Mouse (Mus musculus): ENCODE data around the gene Ablim1. TPM values are rescaled to one million over a fixed set of nuclear protein-coding genes. Genes with fewer than 3 reads are reported as not detected.

Gene Ablim1
- 10 to 100 TPM; 80.6 to 97.1 (median 86.4) TPM for total RNA-seq (2022)

DNA sequence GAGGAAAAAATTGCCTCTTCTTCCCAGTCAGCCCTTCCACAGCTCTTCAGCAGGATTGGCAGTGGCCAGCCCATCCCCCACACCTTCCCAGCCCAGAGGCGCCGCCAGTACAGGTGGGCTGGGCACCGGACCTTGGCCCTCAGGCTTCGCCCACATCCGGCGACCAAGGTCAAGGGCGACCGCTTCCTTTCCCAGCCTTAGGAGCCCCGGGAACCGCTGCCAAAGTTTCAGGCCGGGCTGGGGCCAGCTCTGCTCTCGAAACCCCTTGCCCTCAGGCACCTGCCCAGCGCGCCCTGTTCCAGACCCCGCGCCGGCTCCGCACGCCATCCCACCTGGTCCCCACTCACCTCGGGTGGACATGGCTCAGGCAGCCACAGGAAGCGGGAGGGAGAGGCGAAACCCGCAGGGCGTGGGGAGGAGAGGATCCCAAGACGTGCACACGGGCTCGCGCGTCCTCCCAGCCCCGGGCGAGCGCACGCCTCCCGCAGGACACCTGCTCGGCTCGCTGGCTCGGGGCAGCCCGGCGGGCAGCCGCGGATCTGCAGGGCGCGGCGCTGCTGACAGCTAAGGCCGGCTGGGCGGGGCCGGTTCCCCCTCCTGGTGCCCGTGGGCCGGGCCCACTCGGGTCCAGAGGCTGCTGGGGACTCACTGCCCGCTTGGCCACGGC lies at the start of gene Ablim1:
Gene Ablim1 (minus strand): TSS at position 574 of the 667 bp plus-strand sequence.
- peak; percentile 37 to 38 for DNase-seq (ENCODE audit: low spot score in 2 of 2)

DNA sequence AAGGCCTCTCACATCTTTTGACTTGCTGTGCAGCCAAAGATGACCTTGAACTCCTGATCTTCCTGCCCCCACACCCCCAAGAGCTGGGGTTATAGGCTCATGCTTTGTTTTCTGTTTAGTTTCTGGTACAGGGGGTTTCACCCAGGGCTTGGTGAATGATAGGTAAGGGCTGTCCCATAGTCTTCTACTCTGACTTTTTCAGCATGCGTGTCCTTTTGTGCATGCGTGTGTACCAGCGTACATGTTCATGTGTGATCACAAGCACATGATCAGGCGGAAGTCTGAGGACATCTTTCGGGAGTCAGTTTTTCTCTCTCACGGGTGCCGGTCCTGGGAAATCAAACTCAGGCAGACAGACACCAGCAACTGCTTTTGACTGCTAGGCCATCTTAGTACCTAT lies 48.8 kb upstream of the Ablim1 start:
- no peak for DNase-seq (ENCODE audit: low spot score in 2 of 2)

DNA sequence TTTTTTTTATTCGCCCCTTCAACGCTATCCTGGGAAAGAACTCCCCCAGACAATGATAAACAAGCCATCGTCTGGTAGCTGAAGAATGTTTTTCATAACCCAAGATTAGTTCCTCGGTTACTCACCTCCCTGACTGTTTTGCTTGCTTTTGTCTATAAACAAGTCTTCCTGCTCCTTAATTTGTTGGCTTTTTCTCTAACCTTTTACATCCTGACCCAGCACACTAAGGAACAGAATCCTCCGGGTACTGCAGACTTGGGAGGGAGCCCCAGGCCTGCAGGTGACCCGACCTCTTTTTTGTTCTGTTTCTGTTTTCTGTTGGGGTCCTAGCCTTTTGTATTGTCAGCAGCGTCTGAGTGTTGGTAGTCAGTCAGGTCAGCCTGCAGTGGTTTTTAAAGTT lies 48.4 kb upstream of the Ablim1 start:
- no peak for DNase-seq (ENCODE audit: low spot score in 2 of 2)

DNA sequence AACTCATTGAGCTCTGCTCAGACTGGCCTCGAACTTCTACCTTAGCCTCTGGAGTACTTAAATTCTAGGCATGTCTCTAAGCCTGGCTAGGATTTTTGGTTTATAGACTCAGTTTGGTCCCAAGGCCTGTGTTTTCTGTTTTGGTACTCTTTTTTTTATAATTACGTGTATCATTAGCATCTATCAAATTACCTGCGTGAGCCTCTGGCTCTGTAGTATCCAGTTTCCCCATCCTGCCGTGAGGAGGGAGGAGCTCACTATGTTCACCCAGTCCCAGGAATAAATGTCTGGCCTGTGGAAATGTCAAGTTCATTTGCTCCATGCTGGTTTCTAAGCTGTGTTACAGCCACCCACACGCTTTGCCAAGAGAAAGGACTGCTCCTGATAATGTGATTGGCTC lies 47.9 kb upstream of the Ablim1 start:
- DNase-seq (ENCODE audit: low spot score in 2 of 2), result no peak

DNA sequence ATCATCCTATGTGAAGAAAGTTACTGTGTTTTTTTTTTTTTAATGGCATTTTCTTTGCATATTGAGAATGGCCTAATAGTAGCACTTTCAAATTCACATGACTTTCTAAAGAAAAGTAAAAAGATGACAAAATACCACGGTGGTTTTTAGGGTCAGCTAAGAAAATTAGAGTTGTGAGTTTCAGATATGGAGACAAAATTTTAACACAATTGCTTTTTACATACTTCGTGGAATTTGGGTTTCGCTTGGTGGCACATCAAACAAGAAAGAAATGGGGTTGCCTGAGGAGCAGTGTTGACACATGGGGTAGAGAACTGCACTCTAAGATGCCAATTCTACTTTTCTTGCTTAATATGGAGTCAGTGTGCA lies 47.2 kb upstream of the Ablim1 start:
- no peak for DNase-seq (ENCODE audit: low spot score in 2 of 2)

DNA sequence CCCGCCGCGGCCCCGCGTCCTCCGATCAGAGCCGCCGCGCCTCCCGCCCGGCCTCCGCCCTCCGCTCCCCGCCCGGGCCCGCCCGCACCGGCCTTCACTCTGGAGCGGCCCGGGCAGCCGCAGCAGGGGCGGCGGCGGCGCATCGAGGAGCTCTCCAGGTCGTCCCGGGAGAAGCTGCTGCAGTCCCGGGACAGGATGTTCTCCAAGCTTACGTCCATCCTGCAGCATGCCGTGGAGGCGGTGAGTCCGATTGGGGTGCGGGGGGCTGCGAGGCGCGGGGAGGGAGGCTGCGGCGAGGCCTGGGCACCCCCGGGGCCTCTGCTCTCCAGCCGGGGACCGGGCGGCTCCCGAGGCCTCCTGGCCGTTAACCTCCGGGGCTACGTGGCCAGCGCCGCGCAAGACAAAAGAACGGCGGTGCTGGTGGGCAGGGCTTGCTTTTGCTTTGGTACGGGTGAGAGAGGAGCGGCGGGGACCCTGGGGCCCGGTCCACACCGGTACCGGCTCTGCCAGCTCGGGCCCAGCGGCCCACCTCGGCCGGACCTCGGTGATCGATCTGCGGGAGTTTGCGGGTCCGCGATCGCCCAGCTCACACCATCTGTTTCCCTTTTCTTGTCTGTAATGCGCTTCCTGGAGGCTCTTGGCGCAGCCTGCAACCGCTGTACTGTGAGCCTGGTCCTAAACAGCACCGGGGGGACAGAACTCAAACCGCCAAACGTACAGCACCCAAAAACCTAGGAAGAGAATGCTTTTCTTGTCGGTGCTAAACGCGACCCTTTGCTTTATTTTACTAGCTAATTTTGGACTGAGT lies 46.6 kb upstream of the Ablim1 start:
- peak; percentile 36 to 43 for DNase-seq (ENCODE audit: low spot score in 2 of 2)

DNA sequence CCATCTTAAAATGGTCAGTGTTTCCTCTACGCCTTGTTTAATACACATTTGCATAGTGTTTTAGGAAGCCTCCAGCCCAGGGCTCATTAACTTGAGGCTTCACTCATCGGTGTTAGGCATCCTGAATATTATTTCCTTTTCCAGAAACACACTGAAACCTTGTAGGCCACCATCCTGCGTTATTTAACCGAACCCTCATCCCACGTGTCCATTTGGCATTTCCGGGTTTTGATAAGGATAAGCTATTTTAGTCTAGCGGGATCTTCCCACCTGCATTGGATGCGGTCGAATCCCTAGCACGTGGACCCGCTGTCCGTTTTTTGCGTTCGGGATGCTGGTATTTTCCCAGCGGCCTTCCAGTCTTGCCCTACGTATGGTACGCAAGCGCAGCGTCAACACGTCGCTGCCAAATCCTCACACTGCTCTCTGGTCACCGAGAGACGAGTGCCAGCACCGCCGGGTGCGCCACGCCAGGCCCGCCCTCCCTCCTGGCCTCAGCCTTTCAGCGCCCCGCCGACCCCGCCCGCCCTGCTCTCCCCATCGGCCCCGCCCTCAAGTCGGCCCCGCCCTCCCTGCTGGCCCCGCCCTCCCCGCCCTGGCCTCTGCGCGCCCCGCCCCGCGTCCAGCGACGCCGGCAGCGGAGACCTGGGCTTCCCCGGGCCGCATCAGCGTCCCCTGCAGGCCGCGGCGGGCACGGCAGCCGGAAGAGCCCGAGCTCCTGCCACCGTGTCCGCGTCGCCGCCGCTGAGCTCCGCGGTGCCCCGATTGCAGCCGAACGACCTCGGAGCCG lies 45.8 kb upstream of the Ablim1 start, which contains the start of gene Fam160b1:
Gene Fam160b1 (plus strand): TSS at position 340 of the 790 bp plus-strand sequence.
- peak; percentile 91 for DNase-seq (ENCODE audit: low spot score in 2 of 2)

DNA sequence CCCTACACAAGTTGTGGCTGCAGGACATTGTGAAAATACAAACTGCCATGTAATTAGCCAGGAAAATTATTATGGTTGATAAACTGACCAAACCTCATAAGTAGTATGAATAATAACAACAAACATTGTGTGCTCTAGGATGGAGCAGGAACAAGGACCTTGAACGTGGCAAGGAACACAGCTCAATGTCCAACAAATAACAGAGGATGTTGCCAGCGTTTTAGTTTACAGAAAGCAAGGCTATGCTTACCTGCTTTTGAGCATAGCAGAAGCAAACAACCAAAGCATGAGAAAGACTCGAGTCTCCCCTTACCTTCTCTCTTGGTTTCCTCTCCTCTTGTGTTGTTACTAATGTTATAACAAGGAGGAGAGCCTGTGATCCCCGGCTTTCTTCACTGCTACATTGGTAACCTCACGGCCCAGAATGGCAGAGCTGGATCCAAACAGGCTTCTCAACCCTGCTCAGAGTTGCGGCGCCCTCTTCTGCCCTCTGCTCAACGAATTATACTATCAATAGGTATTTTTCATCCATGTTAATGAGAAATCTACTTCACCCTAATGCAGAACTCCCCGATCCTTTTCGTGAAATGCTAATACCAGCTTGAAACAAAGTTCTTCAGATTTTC lies 45.1 kb upstream of the Ablim1 start:
- DNase-seq (ENCODE audit: low spot score in 2 of 2), result no peak

DNA sequence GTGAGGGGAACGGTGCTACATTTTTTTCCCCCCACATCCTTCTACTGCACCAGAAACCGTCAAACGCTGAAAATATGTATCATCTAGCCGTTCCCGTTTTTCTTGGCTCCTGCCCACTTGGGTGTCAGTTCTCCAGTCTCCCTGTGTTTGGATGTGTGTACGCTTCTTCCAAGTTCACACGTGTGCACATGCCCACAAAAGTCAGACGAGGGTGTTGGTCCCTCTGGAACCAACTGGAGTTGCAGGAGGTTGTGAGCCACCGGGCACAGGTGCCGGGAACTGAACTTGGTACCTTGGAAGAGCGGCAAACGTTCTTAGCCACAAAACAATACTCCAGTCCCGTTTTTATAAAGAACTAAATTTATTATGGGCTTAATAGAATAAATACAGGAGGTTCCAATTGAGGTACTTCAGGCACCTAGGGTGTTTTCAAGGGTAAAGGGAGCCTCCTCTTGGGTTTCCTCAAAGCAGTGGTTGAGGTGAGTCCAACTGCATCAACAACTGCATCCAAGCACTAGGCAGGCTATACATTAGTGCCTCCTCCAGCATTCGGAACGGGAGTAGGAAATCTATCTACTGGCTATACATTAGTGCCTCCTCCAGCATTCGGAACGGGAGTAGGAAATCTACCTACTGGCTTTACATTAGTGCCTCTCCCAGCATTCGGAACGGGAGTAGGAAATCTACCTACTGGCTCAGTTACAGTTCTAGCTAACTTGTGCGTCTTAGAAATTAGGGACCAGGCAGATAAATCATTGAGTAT lies 44.3 kb upstream of the Ablim1 start:
- no peak for DNase-seq (ENCODE audit: low spot score in 2 of 2)

DNA sequence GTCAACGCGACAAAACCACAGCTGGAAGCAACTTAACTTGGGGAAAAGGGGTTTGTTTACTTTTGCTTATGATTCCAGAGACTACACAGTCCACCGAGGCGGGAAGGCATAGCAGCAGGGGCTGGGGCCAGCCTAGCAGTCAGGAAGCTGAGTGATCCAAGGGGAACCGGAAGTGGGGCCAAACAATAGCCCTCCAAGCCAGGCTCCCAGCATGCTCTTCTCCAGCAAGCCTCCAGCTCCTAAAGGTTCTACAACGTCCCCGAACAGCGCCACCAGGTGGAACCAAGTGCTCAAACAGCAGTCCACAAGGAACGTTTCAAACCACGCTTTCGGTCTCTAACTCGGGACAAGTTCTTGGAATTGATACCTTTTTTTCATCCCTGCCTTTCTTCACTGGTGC lies 43.6 kb upstream of the Ablim1 start:
- DNase-seq (ENCODE audit: low spot score in 2 of 2), result peak in 1 of 2 experiments; percentile 42

DNA sequence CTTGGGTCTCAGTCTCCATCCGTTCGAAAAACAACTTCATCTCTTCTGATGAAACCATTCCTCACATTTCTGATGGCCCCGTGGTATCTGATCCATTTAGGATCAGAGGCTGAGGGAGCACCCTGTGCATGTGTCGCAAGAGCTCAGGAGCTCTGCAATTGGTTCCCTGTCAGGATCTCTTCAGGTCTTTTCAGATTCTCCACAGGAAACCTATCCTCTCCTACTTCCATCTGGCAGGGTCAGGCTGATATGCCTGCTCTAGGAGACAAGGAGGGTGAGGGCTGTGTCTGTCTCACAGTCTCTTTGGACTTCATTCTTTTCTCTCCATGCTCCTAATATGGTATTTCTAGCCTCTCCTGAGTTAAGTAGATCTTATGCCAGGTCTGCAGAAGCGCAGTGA lies 43.1 kb upstream of the Ablim1 start:
- DNase-seq (ENCODE audit: low spot score in 2 of 2), result no peak

DNA sequence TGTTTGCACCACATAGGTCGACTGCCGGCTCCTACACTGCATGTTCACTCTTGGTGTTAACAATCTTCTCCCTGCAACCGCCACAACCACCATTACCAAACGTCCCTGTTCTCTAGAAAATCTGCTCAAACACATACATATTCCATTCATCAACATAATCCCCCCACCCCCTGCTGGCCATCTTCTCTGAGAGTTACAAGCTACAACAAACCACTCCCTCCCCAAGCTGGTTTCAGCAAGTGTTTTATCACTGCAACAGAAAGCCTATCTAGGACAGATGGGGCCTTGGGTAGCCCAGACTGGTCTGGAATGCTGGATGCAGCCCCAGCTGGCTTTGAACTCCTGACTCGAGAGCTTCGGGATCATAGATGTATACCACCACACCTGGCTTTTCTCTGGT lies 42.5 kb upstream of the Ablim1 start:
- no peak for DNase-seq (ENCODE audit: low spot score in 2 of 2)

DNA sequence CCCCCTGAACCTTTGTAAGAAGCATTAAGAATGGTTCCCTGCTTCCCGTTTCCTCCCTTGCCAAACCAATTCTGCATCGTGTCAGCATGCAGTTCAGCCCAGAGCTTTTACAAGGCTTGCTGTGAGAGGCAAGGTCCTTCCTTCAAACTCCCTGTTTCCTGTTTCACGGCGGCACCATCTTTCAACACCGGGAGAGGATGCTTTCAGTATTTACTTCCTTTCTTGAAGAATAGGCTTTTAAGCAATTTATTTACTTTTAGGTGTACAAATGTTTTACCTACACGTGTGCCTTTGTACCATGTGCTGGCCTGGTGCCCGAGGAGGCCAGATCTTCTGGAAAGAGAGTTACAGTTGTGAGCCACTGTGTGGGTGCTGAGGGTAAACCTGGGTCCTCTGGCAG lies 41.6 kb upstream of the Ablim1 start:
- DNase-seq (ENCODE audit: low spot score in 2 of 2), result no peak

DNA sequence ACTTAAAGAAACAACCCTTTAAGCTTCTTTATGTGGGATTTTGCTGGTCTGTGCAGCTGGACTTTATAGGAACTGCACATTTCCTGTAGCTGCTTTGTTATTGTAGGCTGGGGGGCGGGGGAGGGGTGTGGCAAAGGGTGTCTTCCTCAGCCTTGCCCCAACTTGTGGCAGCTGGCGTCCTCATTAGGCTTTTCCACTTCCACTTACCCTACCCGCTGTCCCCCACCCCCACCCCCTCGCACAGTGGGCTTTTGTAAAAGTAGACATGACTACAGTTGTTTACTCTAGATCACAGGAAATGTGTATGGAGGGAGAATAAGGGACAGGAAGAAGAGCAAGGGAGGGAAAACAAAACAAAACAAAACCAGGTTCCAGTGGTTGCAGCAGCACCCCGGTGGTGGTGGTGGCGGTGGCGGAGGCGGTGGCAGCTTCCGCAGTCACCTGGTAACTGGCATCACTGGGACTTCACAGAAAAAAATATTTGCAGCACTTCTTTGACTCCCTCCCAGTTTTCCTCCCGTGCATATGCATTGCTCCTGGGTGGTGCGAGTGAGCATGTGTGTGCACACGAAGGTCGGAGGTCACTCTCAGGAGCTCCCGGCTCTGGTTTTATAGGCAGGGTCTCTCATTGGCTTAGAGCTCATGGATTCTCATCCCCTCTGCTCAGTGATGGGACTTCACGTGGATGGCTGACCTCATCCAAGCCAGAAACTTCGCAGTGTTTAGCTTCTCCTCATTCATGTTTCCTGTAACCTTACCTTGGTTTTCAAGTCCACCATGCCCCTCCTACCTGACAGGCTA lies 40.9 kb upstream of the Ablim1 start:
- DNase-seq (ENCODE audit: low spot score in 2 of 2), result no peak

DNA sequence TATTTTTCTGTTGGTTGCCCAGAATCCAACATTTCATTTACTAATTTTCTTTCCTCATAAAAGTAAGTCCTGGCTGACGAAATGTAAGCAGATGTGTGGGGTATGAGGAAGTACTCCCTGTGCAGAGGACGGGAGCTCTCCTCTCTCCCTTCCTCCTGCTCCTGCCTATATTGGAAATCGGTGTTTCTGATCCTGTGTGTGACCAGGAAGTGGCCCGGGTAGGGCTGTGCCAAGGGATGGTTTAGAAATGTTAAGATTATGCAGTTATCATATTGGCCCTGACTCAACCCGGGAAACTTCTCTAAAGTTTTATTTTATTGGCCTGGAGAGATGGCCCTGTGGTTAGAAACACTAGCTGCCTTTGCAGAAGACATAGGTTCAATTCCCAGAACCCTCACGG lies 40.0 kb upstream of the Ablim1 start:
- DNase-seq (ENCODE audit: low spot score in 2 of 2), result no peak

DNA sequence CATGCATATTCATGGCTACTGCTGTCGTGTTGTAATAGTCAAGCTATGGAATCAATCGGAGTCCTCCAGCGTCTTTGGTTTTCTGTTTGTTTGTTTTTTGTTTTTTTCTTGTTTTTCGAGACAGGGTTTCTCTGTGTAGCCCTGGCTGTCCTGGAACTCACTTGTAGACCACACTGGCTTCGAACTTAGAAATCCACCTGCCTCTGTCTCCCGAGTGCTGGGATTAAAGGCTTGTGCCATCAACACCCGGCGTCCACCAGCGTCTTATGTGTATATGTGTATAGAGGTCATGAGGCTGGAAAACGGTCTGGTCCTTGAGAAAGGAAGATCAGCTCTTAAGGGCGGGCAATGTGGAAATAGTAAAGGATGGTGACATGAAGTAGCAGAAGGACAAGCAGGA lies 39.3 kb upstream of the Ablim1 start:
- DNase-seq (ENCODE audit: low spot score in 2 of 2), result no peak

DNA sequence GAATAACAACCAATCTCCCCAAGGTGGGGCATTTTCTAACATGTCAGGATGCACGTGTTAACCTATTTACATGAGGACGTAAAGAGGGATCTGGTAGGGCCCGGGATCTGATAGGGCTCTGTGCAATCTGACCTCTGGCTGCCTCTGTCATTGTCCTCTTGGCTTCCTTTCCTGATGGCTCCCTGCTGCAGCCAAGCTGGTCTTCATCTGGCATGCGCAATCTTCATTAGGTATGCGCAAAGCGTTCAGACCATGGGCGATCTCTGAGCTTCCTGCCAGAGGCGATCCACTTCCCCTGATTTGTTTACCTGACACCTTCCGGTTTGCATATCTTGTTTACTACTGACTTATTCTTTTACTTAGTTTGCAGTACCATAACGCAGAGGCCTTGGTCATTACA lies 38.5 kb upstream of the Ablim1 start:
- DNase-seq (ENCODE audit: low spot score in 2 of 2), result no peak

DNA sequence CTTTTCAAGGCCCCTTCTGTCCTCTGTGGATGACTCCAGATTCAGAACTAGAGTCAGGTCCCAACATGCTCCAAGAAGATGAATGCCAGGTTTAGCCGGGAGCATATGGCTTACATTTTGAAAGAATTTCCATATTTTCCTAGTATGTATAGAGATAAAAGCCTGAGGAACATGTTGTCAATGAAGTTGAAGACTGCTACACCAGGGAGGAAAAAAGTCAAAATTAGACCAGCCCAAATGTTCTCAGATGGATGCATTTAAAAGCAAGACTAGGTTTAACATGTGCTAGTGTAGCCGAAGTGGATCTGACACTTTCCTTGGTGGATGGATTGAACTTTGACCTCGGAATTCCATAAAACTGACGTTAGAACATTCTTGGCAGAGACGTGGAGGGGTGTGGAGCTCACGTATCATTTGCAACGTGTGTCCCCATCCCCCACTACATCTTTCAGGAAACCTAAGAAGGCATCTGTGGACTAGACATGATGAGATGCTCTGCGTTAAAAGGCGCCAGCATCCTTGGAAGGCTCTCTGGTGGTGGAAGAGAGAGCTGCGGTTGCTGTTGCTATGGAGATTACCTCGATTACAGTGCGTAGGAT lies 37.7 kb upstream of the Ablim1 start:
- DNase-seq (ENCODE audit: low spot score in 2 of 2), result no peak

DNA sequence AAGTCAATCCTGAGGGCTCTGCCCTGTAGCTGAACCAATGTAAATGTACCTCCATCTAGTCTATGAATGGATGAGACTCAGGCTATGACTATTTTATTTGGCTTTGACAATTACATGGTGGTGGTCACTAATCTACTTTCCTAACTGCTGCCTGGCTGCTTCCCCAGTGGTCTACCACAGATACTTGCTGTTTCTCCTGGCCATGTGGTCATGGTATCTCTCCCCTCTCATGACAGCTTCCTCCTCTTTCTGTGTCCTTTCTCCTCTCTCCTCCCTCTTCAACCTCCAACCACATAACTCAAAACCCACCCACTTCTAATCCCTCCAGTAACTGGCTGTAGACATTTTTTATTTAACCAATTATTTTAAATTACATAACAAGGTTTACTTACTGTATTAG lies 34.4 kb upstream of the Ablim1 start:
- DNase-seq (ENCODE audit: low spot score in 2 of 2), result no peak

DNA sequence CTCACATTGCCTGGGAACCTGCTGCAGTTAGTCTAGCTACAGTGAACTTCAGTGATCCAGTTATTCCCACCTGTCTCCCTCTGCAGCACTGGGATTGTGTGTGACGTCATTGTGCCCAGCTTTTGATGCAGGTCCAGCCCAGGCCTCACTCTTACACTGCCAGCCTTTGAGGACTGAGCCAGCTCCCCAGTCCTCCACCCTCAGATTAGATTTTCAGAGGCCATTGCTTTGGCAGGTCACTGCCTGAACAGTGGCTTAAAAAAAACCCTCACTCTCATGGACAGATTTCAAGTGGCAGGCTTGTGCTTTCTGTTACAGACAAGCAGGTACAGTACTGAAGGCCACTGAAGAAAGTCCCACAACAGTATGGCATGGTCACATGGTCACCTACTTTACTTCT lies 30.0 kb upstream of the Ablim1 start:
- DNase-seq (ENCODE audit: low spot score in 2 of 2), result no peak
